Mouse (Mus musculus) kidney, embryonic 15.5 days (tissue): ENCODE data around the gene Lsamp. TPM values are rescaled to one million over a fixed set of nuclear protein-coding genes. Genes with fewer than 3 reads are reported as not detected.

ENCODE experiments used
- ATAC-seq: fragments of 200-750 bp; cut with Nextera tagmentation; replicated peaks from 2 replicates; pipeline ENCODE4 v1.8.0; 2017; ENCODE audit warnings: moderate TSS enrichment; ENCODE audit not compliant: low FRiP score
- H3K27ac ChIP-seq: fragments of 300-500 bp; sonication (generic); 2 replicates; pipeline ENCODE4 v1.5.1; 2015; ENCODE audit warnings: mild to moderate bottlenecking, inconsistent platforms
- H3K27me3 ChIP-seq: fragments of 300-500 bp; sonication (generic); 2 replicates; pipeline ENCODE4 v1.6.1; 2015; ENCODE audit warnings: inconsistent platforms
- H3K36me3 ChIP-seq: fragments of 300-500 bp; sonication (generic); 2 replicates; pipeline ENCODE4 v1.6.1; 2015; ENCODE audit warnings: inconsistent platforms
- H3K4me1 ChIP-seq: fragments of 300-500 bp; sonication (generic); 2 replicates; pipeline ENCODE4 v1.6.1; 2015; ENCODE audit warnings: inconsistent platforms
- H3K4me2 ChIP-seq: fragments of 300-500 bp; sonication (generic); 2 replicates; pipeline ENCODE4 v1.6.1; 2015; ENCODE audit warnings: moderate library complexity, mild to moderate bottlenecking, inconsistent platforms
- H3K4me3 ChIP-seq: fragments of 300-500 bp; sonication (generic); replicated peaks from 2 replicates; pipeline ENCODE4 v1.5.1; 2015; ENCODE audit warnings: mild to moderate bottlenecking, inconsistent platforms
- H3K9ac ChIP-seq: fragments of 300-500 bp; sonication (generic); 2 replicates; pipeline ENCODE4 v1.6.1; 2015; ENCODE audit warnings: mild to moderate bottlenecking, inconsistent platforms
- H3K9me3 ChIP-seq: fragments of 300-500 bp; sonication (generic); replicated peaks from 2 replicates; pipeline ENCODE4 v1.6.1; 2016; ENCODE audit warnings: inconsistent platforms
- WGBS: fragments of 180-500 bp; shearing (Covaris S2); methylation state at CpG from one replicate; pipeline ENCODE4 v1.1.7; 2015; ENCODE audit warnings: mixed read lengths; 5-methylcytosine and 5-hydroxymethylcytosine counted together
- polyA plus RNA-seq: library from polyadenylated mRNA; unstranded; fragments of >200 nt; fragmentation: Nextera tagmentation; extraction: Ambion mirVana; gene quantifications from 2 replicates; pipeline ENCODE4 v1.2.1, GENCODE M21; 2015

The Lsamp gene
- polyA plus RNA-seq, 1 experiment from 2014 or later = 4.9 TPM

DNA sequence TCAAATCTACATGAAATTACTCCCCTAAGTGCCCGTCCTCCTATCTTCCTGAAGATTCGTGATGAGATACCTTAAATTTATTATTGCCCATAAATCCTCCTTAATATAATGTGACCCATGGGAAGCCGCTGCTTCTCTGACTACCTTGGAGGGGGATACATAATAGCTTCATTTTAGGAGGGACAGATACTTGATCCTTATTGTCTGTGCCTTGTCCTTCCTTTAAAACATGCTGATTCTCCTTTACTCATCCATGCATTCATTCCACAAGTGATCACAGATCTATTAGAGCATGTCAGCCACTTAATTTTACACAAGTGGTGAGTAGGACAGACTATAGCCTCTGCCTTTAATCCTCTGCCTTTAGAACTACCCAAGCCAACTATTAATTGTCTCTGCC is 1426.5 kb downstream of the Lsamp start:
- H3K36me3 ChIP-seq = no peaks in the 10 kb centered on the region
- no peak overlapping the region for H3K4me3 ChIP-seq
- H3K9me3 ChIP-seq = no peaks in the 10 kb centered on the region
- 34% methylated on average over 3 of the region's 3 CpGs for WGBS
- ATAC-seq = peak; percentile 67; the same call in 1 of the 2 replicates
- H3K27me3 ChIP-seq = no peaks in the 10 kb centered on the region
- H3K4me2 ChIP-seq = no peak overlapping the region
- no peaks in the 10 kb centered on the region for H3K4me1 ChIP-seq
- no peak overlapping the region for H3K27ac ChIP-seq
- no peak overlapping the region for H3K9ac ChIP-seq

DNA sequence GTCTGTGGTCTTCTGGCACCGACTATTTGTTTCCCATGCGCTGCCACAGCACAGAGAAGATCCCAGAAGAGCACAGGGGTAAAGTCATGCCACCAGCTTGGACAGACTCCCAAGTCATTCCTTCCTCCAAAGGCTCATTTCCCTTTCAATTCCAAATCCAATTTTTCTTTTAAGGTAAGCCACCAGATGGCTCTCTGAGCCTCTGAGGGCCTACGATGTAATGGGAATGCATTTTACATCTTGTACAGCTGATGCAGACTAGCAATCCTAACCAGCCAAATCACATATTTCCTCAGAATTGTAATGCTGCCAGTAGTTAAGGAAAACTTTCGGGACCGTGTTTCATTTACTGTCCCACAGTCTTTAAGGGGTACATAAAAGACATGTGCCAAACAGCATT is 1433.2 kb downstream of the Lsamp start:
- H3K4me2 ChIP-seq = no peak overlapping the region
- no peaks in the 10 kb centered on the region for H3K36me3 ChIP-seq
- no peak for ATAC-seq
- 78% methylated on average over 5 of the region's 5 CpGs for WGBS
- H3K9me3 ChIP-seq = no peaks in the 10 kb centered on the region
- H3K9ac ChIP-seq = no peak overlapping the region
- H3K4me3 ChIP-seq = no peak overlapping the region
- no peaks in the 10 kb centered on the region for H3K4me1 ChIP-seq
- no peak overlapping the region for H3K27ac ChIP-seq
- H3K27me3 ChIP-seq = no peaks in the 10 kb centered on the region

DNA sequence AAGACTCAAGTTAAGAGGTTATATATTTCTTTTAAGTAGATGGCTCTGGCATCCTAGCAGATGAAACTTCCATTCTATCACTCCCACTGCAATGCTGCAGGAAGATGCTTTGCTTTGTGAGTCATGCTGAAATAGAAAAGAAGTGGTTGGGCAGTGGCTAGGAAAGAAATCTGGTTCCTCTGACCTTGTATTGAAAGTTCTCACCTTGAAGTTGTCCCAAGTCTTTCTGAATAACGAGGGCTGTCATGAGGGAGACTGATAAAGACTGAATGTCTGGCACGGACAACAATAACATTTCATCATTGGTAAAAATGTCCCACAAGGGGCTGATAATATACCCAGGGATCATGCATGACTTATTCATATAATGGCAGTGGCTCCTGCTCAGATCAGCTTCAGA is 1483.2 kb downstream of the Lsamp start:
- no peaks in the 10 kb centered on the region for H3K36me3 ChIP-seq
- H3K9me3 ChIP-seq = no peaks in the 10 kb centered on the region
- H3K4me1 ChIP-seq = no peaks in the 10 kb centered on the region
- H3K4me2 ChIP-seq = no peak overlapping the region
- H3K4me3 ChIP-seq = no peak overlapping the region
- no peak overlapping the region for H3K27ac ChIP-seq
- no peak for ATAC-seq
- H3K27me3 ChIP-seq = no peaks in the 10 kb centered on the region
- no peak overlapping the region for H3K9ac ChIP-seq
- 81% methylated on average over 2 of the region's 2 CpGs for WGBS

DNA sequence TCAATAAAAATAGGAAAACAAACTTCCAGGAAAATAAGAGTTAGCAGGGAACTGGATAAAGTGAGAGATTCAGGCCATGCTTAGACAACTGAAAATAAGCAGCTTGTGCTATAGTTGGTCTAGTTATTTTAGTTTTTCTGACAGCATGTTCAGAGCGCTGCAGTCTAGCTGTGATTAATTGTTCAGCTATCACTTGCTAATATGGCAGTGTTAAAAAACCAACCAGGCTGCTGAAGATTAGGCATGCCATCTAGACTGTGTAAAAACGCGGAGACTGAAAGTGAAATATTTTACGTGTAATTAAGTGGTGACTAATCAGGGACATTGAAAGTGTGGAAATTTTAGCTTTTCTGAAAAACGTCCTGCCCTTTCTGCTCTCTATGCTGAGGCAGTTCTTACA is 1494.5 kb downstream of the Lsamp start:
- no peak overlapping the region for H3K27ac ChIP-seq
- H3K4me1 ChIP-seq = no peaks in the 10 kb centered on the region
- no peaks in the 10 kb centered on the region for H3K27me3 ChIP-seq
- no peak for ATAC-seq
- H3K4me2 ChIP-seq = no peak overlapping the region
- 74% methylated on average over 5 of the region's 5 CpGs for WGBS
- H3K4me3 ChIP-seq = no peak overlapping the region
- H3K9me3 ChIP-seq = no peaks in the 10 kb centered on the region
- no peaks in the 10 kb centered on the region for H3K36me3 ChIP-seq
- no peak overlapping the region for H3K9ac ChIP-seq

DNA sequence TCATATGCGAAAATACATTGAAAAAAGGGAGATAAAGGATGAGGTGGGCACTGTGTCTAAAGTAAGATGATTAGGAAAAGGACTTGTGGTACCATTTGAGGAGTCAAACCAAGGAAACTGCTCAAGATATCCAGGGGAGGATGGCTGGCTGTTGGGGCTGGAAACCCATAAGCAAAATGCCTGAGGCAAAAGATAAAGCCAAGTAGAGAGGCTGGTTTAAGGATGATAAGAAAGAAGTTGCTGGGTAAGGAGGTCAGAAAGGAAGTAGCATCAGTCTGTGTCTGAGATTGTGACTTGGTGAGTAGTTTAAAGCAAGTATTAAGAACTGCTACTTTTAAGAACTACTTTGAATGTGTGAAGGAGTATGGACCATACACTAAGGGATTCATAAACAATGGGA is 1497.7 kb downstream of the Lsamp start:
- Histone ChIP-seq H3K4me1 (no peaks in the 10 kb centered on the region), H3K4me3 (no peak overlapping the region), H3K27me3 (no peaks in the 10 kb centered on the region), H3K9me3 (no peaks in the 10 kb centered on the region), H3K4me2 (no peak overlapping the region), H3K9ac (no peak overlapping the region), H3K36me3 (no peaks in the 10 kb centered on the region), H3K27ac (no peak overlapping the region)
- no peak for ATAC-seq
- WGBS = 86% methylated on average over 1 of the region's 1 CpGs

DNA sequence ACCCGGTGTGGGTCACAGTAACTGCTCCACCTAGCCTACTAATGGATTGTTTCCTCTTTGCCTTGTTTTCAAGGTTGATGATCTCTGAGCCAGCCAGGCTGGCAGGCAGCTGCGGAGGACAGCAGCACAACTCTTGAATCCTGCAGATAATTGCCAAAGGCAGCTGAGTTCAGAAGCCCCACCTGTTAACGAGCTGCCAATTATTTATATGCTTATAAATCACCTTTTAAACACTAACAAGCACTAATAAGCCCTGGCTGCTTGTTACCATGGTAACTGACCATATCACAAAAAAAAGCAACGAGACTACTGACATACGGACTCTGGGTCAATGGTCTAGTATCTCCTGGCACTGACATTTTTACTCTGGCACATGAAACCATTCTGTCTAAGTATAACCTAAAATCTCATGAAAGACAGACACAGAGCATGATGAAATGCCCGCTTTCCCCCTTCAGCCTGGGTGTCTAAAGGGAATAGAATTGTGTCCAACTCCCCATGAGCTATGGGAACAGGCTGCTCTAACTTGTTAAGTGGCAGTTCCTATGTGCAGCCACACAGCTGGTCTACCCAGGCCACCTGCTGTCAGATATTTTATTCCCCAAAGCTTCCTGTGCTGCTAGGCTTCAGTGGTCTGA is 1526.9 kb downstream of the Lsamp start:
- Histone ChIP-seq H3K4me3 (no peak overlapping the region), H3K4me2 (peak overlapping the region; percentile 26), H3K27ac (no peak overlapping the region), H3K9me3 (no peaks in the 10 kb centered on the region), H3K27me3 (no peaks in the 10 kb centered on the region), H3K4me1 (peaks cover 9% of the 10 kb centered on the region), H3K36me3 (no peaks in the 10 kb centered on the region), H3K9ac (no peak overlapping the region)
- WGBS = 21% methylated on average over 6 of the region's 6 CpGs
- peak; percentile 71 for ATAC-seq

DNA sequence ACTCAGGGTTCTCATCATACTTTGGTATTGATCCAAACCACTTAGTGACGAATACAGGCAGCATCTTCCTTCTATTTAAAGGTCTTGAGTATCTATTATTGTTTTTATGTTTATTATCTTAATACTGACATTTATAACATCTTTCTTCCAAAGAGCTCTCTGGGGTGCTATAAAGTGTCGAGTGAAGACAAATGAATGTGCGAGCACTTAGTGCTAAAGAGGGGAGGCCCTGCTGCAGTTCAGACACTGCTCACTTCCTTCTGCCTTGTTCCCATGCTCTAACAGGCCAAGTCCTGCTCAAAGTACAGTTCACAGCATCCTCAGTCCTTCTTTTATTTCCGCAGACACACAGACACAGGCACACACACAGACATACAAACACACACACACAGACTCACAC is 1537.4 kb downstream of the Lsamp start:
- H3K9me3 ChIP-seq = no peaks in the 10 kb centered on the region
- no peaks in the 10 kb centered on the region for H3K4me1 ChIP-seq
- no peak overlapping the region for H3K4me3 ChIP-seq
- H3K4me2 ChIP-seq = no peak overlapping the region
- H3K27me3 ChIP-seq = no peaks in the 10 kb centered on the region
- 0 out of 2 replicates have a peak, but pooled peaks have one; percentile 52 for ATAC-seq
- 40% methylated on average over 4 of the region's 4 CpGs for WGBS
- H3K36me3 ChIP-seq = no peaks in the 10 kb centered on the region
- no peak overlapping the region for H3K27ac ChIP-seq
- no peak overlapping the region for H3K9ac ChIP-seq

DNA sequence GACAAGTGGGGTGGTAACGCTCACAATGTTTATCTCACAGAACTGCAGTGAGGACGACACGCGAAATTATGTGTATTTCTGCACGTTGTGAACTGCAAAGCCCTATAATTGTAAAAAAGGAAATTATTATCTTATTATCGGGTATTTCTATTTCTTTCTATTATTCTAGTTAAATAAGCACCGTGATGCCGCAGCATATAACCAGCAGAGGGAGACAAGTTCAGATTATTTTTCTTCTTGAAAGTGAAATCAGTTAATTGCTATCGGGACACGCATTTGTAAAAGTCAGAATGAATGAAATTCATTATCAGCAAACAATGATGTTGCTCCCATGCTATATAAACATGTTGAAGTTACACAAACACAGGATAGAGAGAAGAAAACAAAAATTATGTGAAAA is 1540.1 kb downstream of the Lsamp start:
- Histone ChIP-seq H3K27me3 (no peaks in the 10 kb centered on the region), H3K36me3 (no peaks in the 10 kb centered on the region), H3K9ac (no peak overlapping the region), H3K4me2 (no peak overlapping the region), H3K4me1 (no peaks in the 10 kb centered on the region), H3K4me3 (no peak overlapping the region), H3K9me3 (no peaks in the 10 kb centered on the region), H3K27ac (no peak overlapping the region)
- ATAC-seq = no peak
- 70% methylated on average over 10 of the region's 10 CpGs for WGBS

DNA sequence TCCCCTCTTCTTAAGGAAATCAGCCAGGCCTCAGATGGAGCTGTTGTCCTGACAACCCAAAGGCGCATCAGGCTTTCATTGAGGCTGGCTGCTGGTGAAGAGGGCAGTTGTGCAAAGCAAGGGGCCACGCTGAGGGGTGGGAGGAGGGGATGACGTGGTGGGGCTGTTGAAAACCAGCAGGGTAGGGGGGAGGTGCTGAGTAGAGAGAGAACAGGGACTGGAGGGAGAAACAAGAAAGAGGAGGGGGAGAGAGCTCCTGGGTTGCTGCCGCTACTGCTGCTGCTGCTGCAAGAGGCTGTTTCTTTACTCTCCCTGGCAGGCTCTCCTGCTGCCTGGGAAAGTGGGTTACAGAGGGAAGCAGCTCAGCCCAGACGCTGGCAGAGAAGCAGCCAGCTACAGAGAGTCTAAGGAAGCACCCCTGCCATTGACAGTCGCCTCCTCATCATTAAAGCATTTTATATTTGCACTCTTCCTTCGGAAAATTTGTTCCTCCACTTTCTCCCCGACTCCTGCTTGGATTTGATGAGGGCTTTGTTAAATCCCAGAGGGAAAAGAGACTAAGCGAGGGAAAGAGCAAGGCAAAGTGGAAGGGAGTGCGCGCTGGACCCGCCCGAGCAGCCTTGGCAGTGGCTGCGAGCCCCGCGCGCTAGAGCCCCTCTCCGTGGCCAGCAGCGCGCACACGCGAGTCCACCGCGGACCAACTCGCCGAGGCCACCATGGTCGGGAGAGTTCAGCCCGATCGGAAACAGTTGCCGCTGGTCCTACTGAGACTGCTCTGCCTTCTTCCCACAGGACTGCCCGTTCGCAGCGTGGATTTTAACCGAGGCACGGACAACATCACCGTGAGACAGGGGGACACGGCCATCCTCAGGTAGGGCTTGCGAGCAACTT is 1548.7 kb downstream of the Lsamp start:
- H3K4me2 ChIP-seq = peak overlapping the region; percentile 89
- WGBS = under 1% methylated on average over 38 of the region's 38 CpGs
- H3K36me3 ChIP-seq = no peaks in the 10 kb centered on the region
- peak overlapping the region; percentile 59 for H3K4me3 ChIP-seq
- ATAC-seq = peak; percentile 91
- H3K27me3 ChIP-seq = peaks cover 9% of the 10 kb centered on the region; the same call in 1 of the 2 replicates
- peaks cover 10% of the 10 kb centered on the region; the same call in 1 of the 2 replicates for H3K4me1 ChIP-seq
- H3K9ac ChIP-seq = peak overlapping the region; percentile 58
- no peaks in the 10 kb centered on the region for H3K9me3 ChIP-seq
- no peak overlapping the region for H3K27ac ChIP-seq

DNA sequence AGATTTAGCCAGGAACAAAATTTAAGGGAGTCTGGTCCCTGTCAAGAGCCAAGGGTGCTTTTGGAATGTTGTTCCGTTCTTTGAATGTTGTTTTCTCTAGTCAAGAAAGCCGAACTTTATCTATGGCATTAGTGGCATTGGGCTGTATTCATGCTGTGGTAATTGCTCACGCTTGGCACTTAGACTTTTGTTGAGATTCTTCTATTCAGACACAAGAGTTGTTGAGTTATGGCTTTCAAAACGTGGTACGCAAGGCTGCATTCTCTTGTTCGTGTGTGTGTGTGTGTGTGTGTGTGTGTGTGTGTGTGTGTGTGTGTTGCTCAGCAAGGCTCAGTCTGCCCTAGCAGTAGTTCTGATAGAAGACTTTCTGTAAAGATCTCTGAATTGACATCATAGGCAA is 1549.5 kb downstream of the Lsamp start:
- H3K4me3 ChIP-seq = peak overlapping the region; percentile 59
- H3K9me3 ChIP-seq = no peaks in the 10 kb centered on the region
- peak overlapping the region; percentile 89 for H3K4me2 ChIP-seq
- ATAC-seq = no peak; the same call in 1 of the 2 replicates
- no peak overlapping the region for H3K9ac ChIP-seq
- peaks cover 9% of the 10 kb centered on the region; the same call in 1 of the 2 replicates for H3K27me3 ChIP-seq
- H3K36me3 ChIP-seq = no peaks in the 10 kb centered on the region
- H3K27ac ChIP-seq = no peak overlapping the region
- H3K4me1 ChIP-seq = peaks cover 10% of the 10 kb centered on the region; the same call in 1 of the 2 replicates
- 5% methylated on average over 6 of the region's 6 CpGs for WGBS

DNA sequence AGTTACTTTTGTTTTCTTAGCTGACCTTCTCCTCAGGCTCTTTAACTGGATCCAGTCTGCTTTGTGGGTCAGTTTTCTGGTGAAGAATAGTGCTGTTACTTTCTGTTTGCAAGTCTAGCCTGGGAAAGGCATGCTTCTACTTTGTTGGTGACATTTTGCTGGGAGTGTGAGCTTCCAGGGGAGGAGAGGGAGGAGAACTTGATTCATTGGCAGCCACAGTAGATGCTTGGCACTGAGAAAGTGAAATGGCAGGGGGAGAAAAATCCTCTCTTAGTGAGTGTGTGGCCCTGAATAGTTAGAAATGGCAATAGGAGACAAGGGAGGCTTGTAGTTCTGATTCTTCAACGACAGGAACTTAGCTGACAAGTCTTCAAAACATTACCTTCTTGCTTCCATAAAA is 1551.6 kb downstream of the Lsamp start:
- no peak overlapping the region for H3K4me2 ChIP-seq
- H3K36me3 ChIP-seq = no peaks in the 10 kb centered on the region
- H3K9ac ChIP-seq = no peak overlapping the region
- H3K27me3 ChIP-seq = peaks cover 9% of the 10 kb centered on the region; the same call in 1 of the 2 replicates
- H3K4me3 ChIP-seq = no peak overlapping the region
- no peak for ATAC-seq
- no peaks in the 10 kb centered on the region for H3K9me3 ChIP-seq
- 64% methylated on average over 1 of the region's 1 CpGs for WGBS
- H3K4me1 ChIP-seq = peaks cover 10% of the 10 kb centered on the region; the same call in 1 of the 2 replicates
- no peak overlapping the region for H3K27ac ChIP-seq

DNA sequence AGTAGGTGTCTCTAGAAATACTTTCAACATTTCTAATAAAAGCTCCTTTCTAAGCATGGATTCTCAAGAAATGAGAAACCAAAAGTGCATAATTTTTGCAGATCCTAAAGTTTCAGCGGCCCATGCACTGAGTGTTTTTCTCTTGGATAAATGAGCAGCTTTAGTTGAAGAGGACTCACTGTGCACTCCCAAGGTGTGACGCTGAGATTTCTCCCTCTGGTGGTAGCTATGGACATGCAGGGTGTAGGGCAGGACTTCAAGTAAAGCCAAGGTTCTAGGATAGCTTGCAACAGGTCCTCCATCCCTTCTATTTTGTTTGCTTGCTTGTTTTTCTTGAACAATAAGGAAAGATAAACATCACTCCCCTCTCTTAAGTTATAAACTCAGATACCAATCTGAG is 1558.5 kb downstream of the Lsamp start:
- H3K4me1 ChIP-seq = no peaks in the 10 kb centered on the region
- no peaks in the 10 kb centered on the region for H3K36me3 ChIP-seq
- ATAC-seq = 0 out of 2 replicates have a peak, but pooled peaks have one; percentile 62
- H3K9me3 ChIP-seq = no peaks in the 10 kb centered on the region
- H3K9ac ChIP-seq = no peak overlapping the region
- H3K27me3 ChIP-seq = no peaks in the 10 kb centered on the region
- no peak overlapping the region for H3K27ac ChIP-seq
- WGBS = 47% methylated on average over 2 of the region's 2 CpGs
- H3K4me3 ChIP-seq = no peak overlapping the region
- H3K4me2 ChIP-seq = no peak overlapping the region
